Mouse (Mus musculus) MEL (cell line): ENCODE measurements around the gene Nedd1. TPM values are rescaled to one million over a fixed set of nuclear protein-coding genes. Genes with fewer than 3 reads are reported as not detected.

Source experiments
- DNase-seq: peaks from one replicate; pipeline ENCODE4 v3.0.0; 2011; ENCODE audit warnings: low read depth, low spot score
- H3K27ac ChIP-seq: 2 replicates; pipeline ENCODE4 v1.5.1; 2012; ENCODE audit warnings: low read depth, mild to moderate bottlenecking, control low read depth, low read length, moderate library complexity; ENCODE audit not compliant: control insufficient read depth
- H3K27me3 ChIP-seq, 2 experiments: fragments of 150-350 bp in 1 of 2; sonication (generic) in 1 of 2; 2 replicates each; pipeline ENCODE4 v1.6.1; 2012; ENCODE audit warnings: low read length in 2 of 2, mild to moderate bottlenecking in 2 of 2, improper control_type of control experiment in 1 of 2, moderate library complexity in 1 of 2; ENCODE audit not compliant: insufficient read depth in 2 of 2, control insufficient read depth in 1 of 2
- H3K36me3 ChIP-seq, 2 experiments: 2 replicates each; pipeline ENCODE4 v1.6.1; 2012 to 2014; ENCODE audit warnings: low read length in 2 of 2, improper control_type of control experiment in 1 of 2, inconsistent platforms in 1 of 2, mild to moderate bottlenecking in 1 of 2; ENCODE audit not compliant: insufficient read depth in 2 of 2, control insufficient read depth in 1 of 2
- H3K4me1 ChIP-seq, 2 experiments: fragments of 150-350 bp in 1 of 2; sonication (generic) in 1 of 2; 2 replicates each; pipeline ENCODE4 v1.6.1; 2012; ENCODE audit warnings: low read length in 2 of 2, improper control_type of control experiment in 1 of 2, mild to moderate bottlenecking in 1 of 2; ENCODE audit not compliant: insufficient read depth in 2 of 2, control insufficient read depth in 1 of 2
- H3K4me3 ChIP-seq, 2 experiments: fragments of 150-350 bp in 1 of 2; sonication (generic) in 1 of 2; 2 replicates each; pipeline ENCODE4 v1.5.1; 2012; ENCODE audit warnings: low read depth in 2 of 2, low read length in 2 of 2, mild to moderate bottlenecking in 2 of 2, moderate library complexity in 2 of 2, control low read depth in 1 of 2, improper control_type of control experiment in 1 of 2; ENCODE audit not compliant: control insufficient read depth in 1 of 2, insufficient read depth in 1 of 2
- H3K79me2 ChIP-seq: 2 replicates; pipeline ENCODE4 v1.6.1; 2012; ENCODE audit warnings: mild to moderate bottlenecking, low read length, moderate library complexity; ENCODE audit not compliant: control insufficient read depth, poor library complexity, insufficient read depth
- H3K9ac ChIP-seq: 2 replicates; pipeline ENCODE4 v1.6.1; 2012; ENCODE audit warnings: low read depth, mild to moderate bottlenecking, control low read depth, low read length, moderate library complexity; ENCODE audit not compliant: control insufficient read depth, poor library complexity, severe bottlenecking
- H3K9me3 ChIP-seq: fragments of 150-350 bp; sonication (generic); replicated peaks from 2 replicates; pipeline ENCODE4 v1.6.1; 2012; ENCODE audit warnings: mild to moderate bottlenecking, low read length, improper control_type of control experiment, moderate library complexity; ENCODE audit not compliant: insufficient read depth
- CHD1 ChIP-seq: IDR thresholded peaks from 2 replicates; pipeline ENCODE4 v1.6.1; 2012; ENCODE audit warnings: low read depth, mild to moderate bottlenecking, inconsistent platforms, low read length, improper control_type of control experiment
- CHD2 ChIP-seq: IDR thresholded peaks from 2 replicates; pipeline ENCODE4 v1.6.1; 2011; ENCODE audit warnings: low read length, improper control_type of control experiment
- CTCF ChIP-seq, 3 experiments: IDR thresholded peaks in 2 of 3; conservative IDR thresholded peaks in 1 of 3; 2 replicates each; pipeline ENCODE4 v1.5.1; 2011 to 2012; ENCODE audit warnings: low read length in 3 of 3, low read depth in 2 of 3, mild to moderate bottlenecking in 2 of 3, improper control_type of control experiment in 1 of 3, inconsistent platforms in 1 of 3, mixed read lengths in 1 of 3, moderate library complexity in 1 of 3; ENCODE audit not compliant: control insufficient read depth in 1 of 3, insufficient read depth in 1 of 3, poor library complexity in 1 of 3, severe bottlenecking in 1 of 3
- E2F4 ChIP-seq: IDR thresholded peaks from 2 replicates; pipeline ENCODE4 v1.6.1; 2011; ENCODE audit warnings: low read depth, low read length, improper control_type of control experiment, borderline replicate concordance
- ELF1 ChIP-seq: IDR thresholded peaks from 2 replicates; pipeline ENCODE4 v1.6.1; 2014; ENCODE audit warnings: low read depth, mild to moderate bottlenecking, inconsistent platforms, low read length, improper control_type of control experiment, moderate library complexity
- GABPA ChIP-seq: IDR thresholded peaks from 2 replicates; pipeline ENCODE4 v1.6.1; 2012; ENCODE audit warnings: low read depth, mild to moderate bottlenecking, inconsistent platforms, low read length, improper control_type of control experiment, moderate library complexity
- GATA1 ChIP-seq: IDR thresholded peaks from 2 replicates; pipeline ENCODE4 v1.6.1; 2011; ENCODE audit warnings: low read depth, low read length, improper control_type of control experiment
- JUND ChIP-seq: IDR thresholded peaks from 2 replicates; pipeline ENCODE4 v1.6.1; 2011; ENCODE audit warnings: low read depth, mild to moderate bottlenecking, improper control_type of control experiment, low read length
- KAT2A ChIP-seq: conservative IDR thresholded peaks from 2 replicates; pipeline ENCODE4 v1.6.1; 2012; ENCODE audit warnings: low read depth, low read length, improper control_type of control experiment, inconsistent platforms
- MAX ChIP-seq: IDR thresholded peaks from 2 replicates; pipeline ENCODE4 v1.6.1; 2011; ENCODE audit warnings: low read length, improper control_type of control experiment
- MEF2A ChIP-seq: IDR thresholded peaks from 2 replicates; pipeline ENCODE4 v1.6.1; 2014; ENCODE audit warnings: low read depth, mild to moderate bottlenecking, inconsistent platforms, low read length, improper control_type of control experiment; ENCODE audit not compliant: poor library complexity, insufficient replicate concordance, severe bottlenecking; ENCODE audit errors: extremely low read depth
- MXI1 ChIP-seq: IDR thresholded peaks from 2 replicates; pipeline ENCODE4 v1.6.1; 2011; ENCODE audit warnings: mild to moderate bottlenecking, low read depth, low read length, improper control_type of control experiment
- POLR2AphosphoS2 ChIP-seq: IDR thresholded peaks from 2 replicates; pipeline ENCODE4 v1.6.1; 2011; ENCODE audit warnings: low read length, improper control_type of control experiment
- POLR2AphosphoS5 ChIP-seq: IDR thresholded peaks from 2 replicates; pipeline ENCODE4 v1.6.1; 2012; ENCODE audit warnings: low read depth, borderline replicate concordance, mild to moderate bottlenecking, inconsistent platforms, low read length, moderate library complexity, mixed read lengths
- RAD21 ChIP-seq: IDR thresholded peaks from 2 replicates; pipeline ENCODE4 v1.6.1; 2011; ENCODE audit warnings: mild to moderate bottlenecking, low read depth, low read length, improper control_type of control experiment
- RCOR1 ChIP-seq: IDR thresholded peaks from 2 replicates; pipeline ENCODE4 v1.6.1; 2012; ENCODE audit warnings: low read depth, mild to moderate bottlenecking, inconsistent platforms, low read length, improper control_type of control experiment
- SMC3 ChIP-seq: IDR thresholded peaks from 2 replicates; pipeline ENCODE4 v1.6.1; 2011; ENCODE audit warnings: low read depth, low read length, improper control_type of control experiment
- TBP ChIP-seq: IDR thresholded peaks from 2 replicates; pipeline ENCODE4 v1.8.0; 2011; ENCODE audit warnings: low read depth, low read length, improper control_type of control experiment
- TCF12 ChIP-seq: IDR thresholded peaks from 2 replicates; pipeline ENCODE4 v1.6.1; 2014; ENCODE audit warnings: low read depth, mild to moderate bottlenecking, inconsistent platforms, low read length, improper control_type of control experiment, moderate library complexity
- USF2 ChIP-seq, 2 experiments: IDR thresholded peaks; 2 replicates each; pipeline ENCODE4 v1.6.1; 2011 to 2012; ENCODE audit warnings: improper control_type of control experiment in 2 of 2, low read length in 2 of 2, borderline replicate concordance in 1 of 2, inconsistent platforms in 1 of 2, low read depth in 1 of 2, mild to moderate bottlenecking in 1 of 2; ENCODE audit not compliant: insufficient read depth in 1 of 2
- ZMIZ1 ChIP-seq: IDR thresholded peaks from 2 replicates; pipeline ENCODE4 v1.6.1; 2012; ENCODE audit warnings: low read depth, mild to moderate bottlenecking, inconsistent platforms, low read length, improper control_type of control experiment, moderate library complexity
- ZNF384 ChIP-seq: IDR thresholded peaks from 2 replicates; pipeline ENCODE4 v1.6.1; 2012; ENCODE audit warnings: low read depth, mild to moderate bottlenecking, inconsistent platforms, low read length, improper control_type of control experiment
- polyA plus RNA-seq, 2 experiments: library from polyadenylated mRNA; stranded (reverse) in 1 of 2; unstranded in 1 of 2; fragments of >175 nt in 1 of 2; fragments of >200 nt in 1 of 2; gene quantifications; 2 replicates each; pipeline versions ENCODE4 v1.2.1 to v1.2.4; 2012; ENCODE audit warnings: low replicate concordance in 2 of 2, low read depth in 1 of 2; ENCODE audit not compliant: insufficient read length in 2 of 2, insufficient read depth in 1 of 2, missing spikeins in 1 of 2
- total RNA-seq: library from RNA; depleted of rRNA; stranded (reverse); fragments of 300-350 nt; gene quantifications from 2 replicates; pipeline ENCODE4 v1.2.3, GENCODE M21; 2012

The Nedd1 gene
- total and polyA plus RNA-seq, 3 experiments: 15.5 to 22.1 TPM; not detected in 1

- Histone ChIP-seq H3K9ac (peak overlapping the region; percentile 34), H3K36me3 (no peaks in the 10 kb centered on the region; a peak in 2 of 4 replicates), H3K9me3 (no peaks in the 10 kb centered on the region), H3K4me1 (peaks cover 0 to 7% of the 10 kb centered on the region in 2 experiments; a peak in 2 of 4 replicates), H3K79me2 (peaks cover 7% of the 10 kb centered on the region; the same call in 1 of the 2 replicates), H3K4me3 (peak overlapping the region; percentile 27 to 31; a peak in 3 of 4 replicates), H3K27ac (peak overlapping the region; percentile 37), H3K27me3 (no peaks in the 10 kb centered on the region)
- DNase-seq: no peak
- TF ChIP-seq KAT2A (no peak), JUND (no peak), MAX (no peak), MXI1 (no peak), ZNF384 (no peak), SMC3 (no peak), E2F4 (no peak), USF2 (IDR thresholded peaks at IDR 0.05; ENCODE audit: borderline replicate concordance in 1 of 2, insufficient read depth in 1 of 2, low read depth in 1 of 2, low read length in 2 of 2) (no peak), MEF2A (no peak), TBP (no peak), POLR2AphosphoS2 (no peak), TCF12 (no peak), POLR2AphosphoS5 (no peak), RAD21 (no peak), ZMIZ1 (no peak), CHD1 (no peak), ELF1 (no peak), GATA1 (no peak), RCOR1 (no peak; the same call in 1 of the 2 replicates)
Measured at GRCm38 (mm10) chr10:92722620-92722988, 384 bp upstream of the Nedd1 start.

GRCm38 (mm10) chr10:92699032-92699431 lies 23.2 kb downstream of the Nedd1 start:
- no peak for DNase-seq
- Histone ChIP-seq H3K4me3 (no peak overlapping the region), H3K9me3 (no peaks in the 10 kb centered on the region), H3K9ac (no peak overlapping the region), H3K36me3 (peaks cover 0 to 2% of the 10 kb centered on the region in 2 experiments; a peak in 2 of 4 replicates), H3K27me3 (no peaks in the 10 kb centered on the region), H3K4me1 (no peaks in the 10 kb centered on the region), H3K27ac (no peak overlapping the region), H3K79me2 (no peaks in the 10 kb centered on the region)
- TF ChIP-seq TCF12 (no peak), MXI1 (no peak), JUND (no peak), GABPA (no peak), CTCF (IDR thresholded peaks at IDR 0.05 in 2 of 3, conservative IDR thresholded peaks at IDR 0.05 in 1 of 3; ENCODE audit: control insufficient read depth in 1 of 3, insufficient read depth in 1 of 3, low read depth in 2 of 3, low read length in 3 of 3, poor library complexity in 1 of 3, severe bottlenecking in 1 of 3) (no peak), CHD2 (no peak)
